Mouse (Mus musculus): Measurements from ENCODE around the gene Apobec2.

GRCm38 (mm10) chr17:48407910-48408525, 24.7 kb downstream of the Apobec2 start:
- TF ChIP-seq CTCF (IDR thresholded peaks at IDR 0.05; ENCODE audit: low read depth) (no peak), EP300 (IDR thresholded peaks at IDR 0.05; ENCODE audit: low read depth) (no peak)
